Mouse (Mus musculus): ENCODE measurements at regions not wholly inside any gene's neighbourhood (a gene's known extent, or its start where the extent isn't known, plus 50 kb on each side); places are given as distances from the start of the nearest gene placed in this dataset.

DNA sequence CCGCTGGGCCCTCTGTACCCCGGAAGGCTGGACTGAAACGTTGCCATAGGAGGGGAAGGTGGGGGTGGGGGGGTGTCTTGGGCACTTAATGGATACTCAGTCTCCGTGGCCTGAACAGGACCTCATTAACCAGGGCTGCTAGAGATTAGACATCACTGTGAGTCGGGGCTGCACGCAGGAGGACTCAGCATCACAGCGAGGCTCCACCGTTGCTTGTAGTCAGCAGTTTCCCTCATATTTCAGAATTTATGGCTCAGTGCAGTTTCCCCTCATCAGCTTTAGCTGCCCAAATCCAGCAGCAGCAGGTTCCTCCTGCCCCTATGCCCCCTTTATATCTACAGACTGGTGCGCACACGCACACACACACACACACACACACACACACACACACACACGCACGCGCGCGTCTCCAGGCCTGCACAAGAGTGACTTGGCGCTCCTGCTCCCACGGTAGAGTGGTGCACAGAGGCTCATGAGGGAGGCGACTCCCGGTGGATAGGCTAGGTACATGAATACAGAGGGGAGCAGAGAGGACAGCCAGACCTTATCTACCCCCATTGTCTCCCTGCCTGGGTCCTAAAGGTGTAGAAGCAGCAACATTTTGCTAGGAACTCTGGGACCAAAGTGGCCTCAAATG is 605.8 kb upstream of the Adam5 start:
- TF ChIP-seq GATA1 (IDR thresholded peaks at IDR 0.05; ENCODE audit: low read length): no peak

DNA sequence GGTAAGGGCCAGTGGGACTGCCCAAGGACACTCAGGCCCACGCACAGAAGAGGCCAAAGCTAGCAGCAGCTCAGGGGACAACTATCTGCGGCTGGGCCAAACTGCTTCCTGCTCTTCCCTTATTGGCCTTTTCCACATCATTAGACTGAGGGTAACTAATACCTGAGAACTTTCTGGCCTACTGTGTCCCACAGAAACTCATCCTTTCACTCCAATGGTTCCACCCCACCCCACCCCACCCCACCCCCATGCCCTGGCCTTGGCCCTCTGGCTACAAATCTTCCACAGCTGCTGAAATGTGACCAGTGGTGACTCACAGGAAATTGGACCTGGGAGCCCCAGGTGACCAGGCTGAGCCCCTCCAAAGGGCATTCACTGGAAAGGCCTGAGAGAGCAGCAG is 604.6 kb upstream of the Adam5 start:
- no peak for TF ChIP-seq GATA1 (IDR thresholded peaks at IDR 0.05; ENCODE audit: low read length)

DNA sequence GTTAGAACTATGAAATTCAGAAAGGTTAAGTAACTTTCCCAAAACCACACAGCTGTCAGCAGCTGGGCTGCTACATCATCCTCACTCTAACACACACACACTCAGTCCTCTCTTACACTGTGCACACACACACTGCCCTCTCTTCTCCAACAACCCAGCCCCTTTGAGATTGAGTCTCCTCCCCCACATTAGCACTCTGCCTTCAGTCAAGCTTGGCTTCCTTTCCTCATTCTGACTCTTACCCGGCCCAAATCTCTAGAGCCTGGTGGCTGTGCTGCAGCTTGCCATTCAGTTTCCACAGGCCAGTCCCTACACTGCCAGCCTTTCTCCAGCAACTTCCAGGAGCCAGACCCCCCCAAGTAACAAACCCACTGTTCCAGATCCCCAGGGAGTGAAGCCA is 602.0 kb upstream of the Adam5 start:
- TF ChIP-seq GATA1 (IDR thresholded peaks at IDR 0.05; ENCODE audit: low read length): no peak

DNA sequence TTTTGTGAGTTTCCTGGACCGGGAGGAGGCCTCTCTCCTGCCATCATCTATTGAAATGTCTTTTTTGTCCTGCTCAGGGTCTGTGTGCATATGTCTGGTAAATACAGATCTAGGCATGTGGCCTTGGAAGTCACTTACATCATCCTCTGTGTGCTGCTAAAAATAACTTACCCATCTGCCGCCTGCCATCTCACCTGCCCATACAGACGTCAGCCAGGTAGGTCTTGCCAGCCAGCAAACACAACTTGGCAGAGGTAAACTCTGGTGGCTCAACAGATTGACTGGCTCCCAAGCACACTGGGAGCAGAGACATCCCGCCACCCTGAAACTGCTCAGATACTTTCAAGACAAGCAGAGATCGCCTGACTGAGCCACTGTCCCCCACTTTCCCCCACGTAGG is 597.3 kb upstream of the Adam5 start:
- no peak for TF ChIP-seq GATA1 (IDR thresholded peaks at IDR 0.05; ENCODE audit: low read length)

DNA sequence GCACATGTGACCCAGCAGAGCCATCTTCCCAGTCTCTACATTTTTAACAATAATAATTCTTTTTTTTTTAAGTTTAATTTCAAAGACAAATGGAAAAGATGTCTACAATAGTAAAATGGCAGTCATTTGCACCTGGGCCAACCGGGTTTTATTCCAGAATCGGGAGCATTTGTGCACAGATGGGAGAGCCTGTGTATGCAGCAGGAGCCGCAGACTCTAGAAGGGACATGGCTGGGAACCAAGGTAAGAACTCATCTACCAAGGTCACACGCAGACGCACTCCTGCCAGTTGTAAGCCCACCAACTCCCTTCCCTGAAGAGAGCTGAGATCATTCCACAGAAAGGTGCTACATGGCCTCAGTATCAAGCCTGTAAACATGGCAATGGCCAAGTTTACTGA is 586.4 kb upstream of the Adam5 start:
- no peak for TF ChIP-seq GATA1 (IDR thresholded peaks at IDR 0.05; ENCODE audit: low read length)

DNA sequence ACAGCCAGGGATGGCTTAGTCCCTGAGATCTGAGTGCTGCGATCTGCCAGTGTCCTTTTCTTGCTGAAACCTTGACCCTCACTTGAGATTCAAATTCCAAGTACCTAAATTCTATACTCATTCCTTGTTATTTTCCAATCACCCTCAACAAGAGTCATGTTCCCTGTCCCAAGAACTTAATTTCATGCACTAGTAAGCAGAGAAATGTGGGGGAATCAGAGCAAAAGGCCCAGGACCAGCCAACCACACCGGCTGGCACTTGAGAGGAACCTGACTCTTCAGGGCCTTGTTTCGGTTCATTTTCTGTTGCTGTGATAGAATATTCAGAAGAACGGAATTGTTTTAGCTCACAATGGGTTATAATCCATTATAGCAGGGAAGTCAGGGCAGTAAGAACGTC is 583.7 kb upstream of the Adam5 start:
- no peak for TF ChIP-seq GATA1 (IDR thresholded peaks at IDR 0.05; ENCODE audit: low read length)

DNA sequence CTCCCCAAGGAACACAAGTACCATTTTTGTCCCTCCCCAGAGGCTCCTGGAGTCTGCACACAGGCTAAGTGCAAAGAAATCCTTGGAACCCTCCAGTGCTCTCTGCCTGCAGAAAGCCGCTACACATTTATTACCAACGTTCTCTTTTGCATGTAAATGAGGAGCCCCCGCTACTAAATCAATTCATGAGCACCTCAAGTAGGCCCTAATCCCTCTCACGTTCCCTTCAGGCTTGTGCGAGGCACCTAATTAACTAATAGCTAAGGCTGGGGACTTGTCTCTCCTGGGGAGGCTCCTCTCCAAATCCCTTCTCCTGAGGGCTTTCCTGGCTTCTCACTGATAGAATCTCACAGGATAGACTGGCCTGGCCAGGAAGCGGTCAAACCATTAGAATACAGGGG is 568.6 kb upstream of the Adam5 start:
- TF ChIP-seq GATA1 (IDR thresholded peaks at IDR 0.05; ENCODE audit: low read length): no peak

DNA sequence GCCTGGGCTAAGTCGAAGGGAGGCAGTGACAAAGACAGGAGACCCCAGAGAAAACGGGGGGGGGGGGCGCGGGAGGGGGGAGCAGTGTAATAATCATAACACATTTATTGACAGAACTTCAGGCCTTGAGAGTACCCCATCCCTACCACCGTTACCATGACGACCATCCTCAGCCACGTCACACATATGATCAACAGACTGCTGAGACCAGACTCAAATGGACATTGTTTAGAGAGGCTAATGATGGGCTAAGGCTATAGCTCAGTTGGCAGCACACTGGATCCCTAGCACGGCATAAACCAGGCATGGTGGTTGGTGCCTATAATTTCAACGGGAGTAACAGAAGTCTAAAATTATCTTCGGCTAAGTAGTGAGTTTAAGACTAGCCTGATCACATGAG is 565.8 kb upstream of the Adam5 start:
- TF ChIP-seq GATA1 (IDR thresholded peaks at IDR 0.05; ENCODE audit: low read length): no peak

DNA sequence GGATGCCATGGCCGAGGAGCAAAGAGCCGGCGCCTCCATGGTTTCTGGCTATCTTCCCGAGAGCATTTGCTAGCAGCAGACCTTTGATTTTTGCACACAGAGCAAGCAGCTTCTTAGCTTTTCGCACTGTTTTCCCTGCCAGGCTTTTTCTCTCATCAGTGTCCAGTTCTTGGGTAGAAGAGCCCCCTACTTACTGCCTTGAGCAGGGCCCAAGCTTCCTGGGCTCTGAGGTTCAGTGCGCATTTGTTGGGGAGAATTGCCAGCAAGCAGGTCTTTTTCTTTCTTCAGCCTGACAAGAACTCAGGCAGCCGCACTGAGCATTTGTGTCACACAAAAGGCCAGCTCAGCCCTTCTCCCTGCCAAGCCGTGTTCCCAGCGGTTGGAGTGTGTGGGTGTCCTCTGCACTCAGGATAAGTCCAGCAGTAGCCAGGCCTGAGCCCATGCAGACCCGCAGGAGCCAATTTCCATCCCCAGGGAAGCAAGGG is 565.2 kb upstream of the Adam5 start:
- no peak for TF ChIP-seq GATA1 (IDR thresholded peaks at IDR 0.05; ENCODE audit: low read length)

DNA sequence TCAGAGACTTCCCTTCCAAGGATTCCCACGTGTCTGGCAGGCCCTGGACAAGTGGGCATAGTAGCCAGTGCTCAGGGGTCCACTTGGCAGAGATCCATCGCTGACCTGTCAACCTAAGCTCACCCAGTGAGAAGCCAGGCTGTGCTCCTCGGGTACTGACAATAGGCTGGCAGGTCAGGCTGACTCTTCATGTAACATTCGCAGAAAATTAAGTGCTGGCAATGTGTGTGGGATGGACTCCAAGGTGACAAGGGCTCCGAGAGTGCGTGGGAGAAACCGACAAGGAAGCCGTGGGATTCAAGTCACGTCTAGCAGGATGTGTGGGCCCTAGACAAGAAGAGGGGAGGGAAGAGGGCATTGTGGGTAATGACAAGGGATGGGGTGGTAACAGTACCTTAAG is 564.6 kb upstream of the Adam5 start:
- no peak for TF ChIP-seq GATA1 (IDR thresholded peaks at IDR 0.05; ENCODE audit: low read length)

DNA sequence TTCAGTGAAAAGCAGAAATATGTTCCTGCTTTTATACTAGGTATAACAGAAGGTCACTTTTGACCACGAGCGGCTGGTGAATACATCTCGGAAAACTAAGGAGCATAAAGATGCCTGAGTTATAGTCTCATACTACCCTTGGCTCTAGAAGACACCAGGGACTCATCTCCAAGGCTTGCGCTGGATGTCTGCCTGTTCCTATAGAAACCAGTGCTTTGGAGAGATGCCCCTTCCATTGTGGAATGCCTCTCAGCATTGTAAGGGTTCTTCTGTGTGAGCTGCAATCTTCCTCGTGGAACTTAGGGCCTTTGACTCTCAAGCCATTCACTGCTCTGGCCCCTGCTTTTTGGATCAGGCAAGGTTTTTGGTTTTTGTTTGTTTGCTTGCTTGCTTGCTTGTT is 561.0 kb upstream of the Adam5 start:
- no peak for TF ChIP-seq GATA1 (IDR thresholded peaks at IDR 0.05; ENCODE audit: low read length)

DNA sequence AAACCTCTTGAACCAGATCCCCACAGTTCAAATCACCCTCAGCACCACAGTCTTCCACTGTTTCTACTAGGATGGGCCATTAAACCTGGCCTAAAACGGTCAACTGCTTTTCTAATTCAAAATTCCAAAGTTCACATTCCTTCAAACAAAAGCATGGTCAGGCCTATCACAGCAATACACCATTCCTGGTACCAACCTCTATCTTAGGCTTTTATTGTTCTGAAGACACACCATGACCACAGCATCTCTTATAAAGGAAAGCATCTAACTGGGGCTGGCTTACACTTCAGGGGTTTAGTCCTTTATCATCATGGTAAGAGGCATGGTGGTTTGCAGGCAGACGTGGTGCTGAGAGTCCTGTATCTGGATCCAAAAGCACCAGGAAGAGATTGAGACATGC is 560.4 kb upstream of the Adam5 start:
- TF ChIP-seq GATA1 (IDR thresholded peaks at IDR 0.05; ENCODE audit: low read length): no peak

DNA sequence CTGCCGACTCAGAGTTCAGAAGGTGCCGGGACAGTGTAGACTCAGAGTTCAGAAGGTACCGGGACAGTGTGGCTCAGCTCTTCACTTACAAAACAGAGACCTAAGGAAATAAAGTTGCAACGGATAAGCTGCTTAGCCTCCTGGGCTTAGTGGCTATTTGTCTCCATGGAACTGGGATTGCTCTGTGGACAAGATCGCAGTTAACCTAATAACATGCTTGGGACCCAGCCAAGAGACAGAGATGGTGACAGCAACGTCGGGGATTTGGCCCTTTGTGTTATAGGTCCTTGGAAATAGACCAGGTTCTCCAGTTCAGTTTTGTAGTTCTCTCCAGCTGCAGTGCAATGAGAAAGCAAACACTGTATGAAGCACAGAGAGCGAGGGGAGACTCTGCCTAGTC is 549.1 kb upstream of the Adam5 start:
- TF ChIP-seq GATA1 (IDR thresholded peaks at IDR 0.05; ENCODE audit: low read length): no peak

DNA sequence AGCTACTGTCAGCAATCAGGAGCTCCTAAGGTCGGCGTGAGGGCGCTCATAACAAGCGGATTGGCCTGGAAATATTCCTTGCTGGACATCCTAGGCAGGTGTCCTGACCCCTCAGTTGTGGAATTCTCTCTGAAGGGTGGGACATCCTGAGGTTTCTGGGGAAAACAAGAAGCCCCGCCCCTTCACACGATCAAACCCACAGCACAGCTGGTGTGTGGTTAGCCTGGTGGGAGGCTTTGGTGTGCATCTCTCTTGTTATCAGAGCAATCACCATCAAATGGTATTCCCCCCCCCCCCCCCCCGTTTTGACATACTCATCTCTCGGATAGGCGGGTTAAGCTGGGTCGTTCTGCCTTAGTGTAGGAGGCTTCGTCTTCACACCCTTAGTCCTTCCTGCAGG is 546.8 kb upstream of the Adam5 start:
- no peak for TF ChIP-seq GATA1 (IDR thresholded peaks at IDR 0.05; ENCODE audit: low read length)

DNA sequence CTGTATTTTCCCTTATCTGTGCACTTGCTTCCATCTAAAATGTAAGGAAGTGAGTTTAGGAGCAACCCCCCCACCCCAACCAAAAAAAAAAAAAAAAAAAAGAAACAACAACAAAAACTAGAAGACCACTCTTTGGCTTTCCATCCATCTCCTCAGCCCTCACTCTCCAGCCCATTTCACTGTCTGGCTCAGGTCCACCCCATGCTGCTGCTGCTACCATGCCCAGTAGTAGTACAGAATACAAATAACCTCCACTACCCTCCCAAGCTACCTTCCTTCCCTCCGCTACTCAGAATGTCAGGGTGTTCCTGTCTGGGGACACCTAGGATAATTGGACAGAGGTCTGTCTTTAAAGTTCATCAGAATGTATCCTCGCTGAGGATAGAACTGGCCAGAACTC is 545.2 kb upstream of the Adam5 start:
- no peak for TF ChIP-seq GATA1 (IDR thresholded peaks at IDR 0.05; ENCODE audit: low read length)

DNA sequence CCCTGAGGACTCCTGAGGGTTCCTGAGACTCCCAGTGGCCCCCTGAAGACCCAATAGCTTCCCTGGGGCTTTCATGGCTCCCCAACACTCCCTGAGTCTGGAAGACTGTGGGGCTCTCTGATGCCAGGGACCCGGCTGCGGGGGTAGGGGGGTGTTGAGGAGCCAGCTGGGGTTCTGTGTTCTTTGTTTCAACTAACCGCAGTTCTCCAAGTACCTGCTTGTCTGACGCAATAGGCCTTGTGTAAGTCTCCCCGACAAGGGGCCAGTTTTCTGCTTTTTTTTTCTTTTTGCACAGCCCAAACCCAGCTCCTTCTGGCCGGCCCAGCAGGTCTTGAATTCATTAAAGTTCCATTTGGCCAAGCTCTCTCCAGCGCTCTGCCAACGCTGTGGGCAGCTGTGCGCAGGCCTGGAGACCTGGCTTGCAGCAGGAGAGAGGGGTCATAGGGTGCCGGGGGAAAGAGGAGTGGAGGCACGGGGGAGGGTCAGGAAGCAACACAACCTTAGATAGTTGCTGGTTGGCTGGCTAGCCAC is 544.5 kb upstream of the Adam5 start:
- TF ChIP-seq GATA1 (IDR thresholded peaks at IDR 0.05; ENCODE audit: low read length): no peak

DNA sequence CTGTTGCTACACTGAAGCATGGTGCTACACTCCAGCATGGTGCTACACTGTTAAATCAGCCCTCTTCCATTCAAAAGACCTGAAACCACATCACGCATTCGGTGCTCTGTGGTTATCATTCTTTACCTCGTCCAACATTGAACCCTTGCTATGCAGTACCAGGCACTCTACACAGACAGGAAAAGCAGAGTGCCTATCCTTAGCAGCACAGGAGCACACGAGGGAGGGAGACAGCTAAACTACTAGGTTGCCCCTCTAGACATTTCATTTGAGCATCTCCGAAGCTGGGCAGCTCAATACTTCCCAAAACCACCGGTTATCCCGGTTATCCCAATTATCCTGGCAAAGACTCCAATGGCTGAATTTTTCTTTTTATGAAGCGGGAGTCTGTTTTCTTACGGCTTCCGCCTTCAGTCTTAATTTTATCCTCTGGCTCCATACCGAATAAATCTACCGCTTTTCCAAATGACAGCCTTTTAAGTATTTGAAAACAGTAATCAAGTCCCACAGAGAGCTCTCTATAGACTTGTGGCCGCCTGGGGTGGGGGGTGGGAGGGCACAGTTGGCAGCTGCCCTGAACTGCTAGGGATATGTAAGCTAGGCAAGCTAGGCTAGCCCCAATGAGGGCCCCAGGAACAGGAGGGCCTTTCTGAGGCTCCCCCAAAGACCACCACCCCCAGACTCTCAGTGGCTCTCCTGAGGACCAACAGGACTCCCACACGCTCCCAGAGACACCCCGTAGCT is 543.8 kb upstream of the Adam5 start:
- TF ChIP-seq GATA1 (IDR thresholded peaks at IDR 0.05; ENCODE audit: low read length): no peak

Data from G1E-ER4 (cell line).